Mouse (Mus musculus) adrenal gland, adult (tissue): Measurements from ENCODE around the gene Gpr62.

Source experiments
- DNase-seq, 2 experiments: peaks; one replicate each; pipeline ENCODE4 v3.0.0; 2022 to 2023; ENCODE audit warnings: low spot score in 1 of 2; ENCODE audit not compliant: inconsistent age in 2 of 2

Gene Gpr62

GRCm38 (mm10) chr9:106475046-106475445 is 9.3 kb upstream of the Gpr62 start:
- peak; percentile 46 to 57 for DNase-seq

DNA sequence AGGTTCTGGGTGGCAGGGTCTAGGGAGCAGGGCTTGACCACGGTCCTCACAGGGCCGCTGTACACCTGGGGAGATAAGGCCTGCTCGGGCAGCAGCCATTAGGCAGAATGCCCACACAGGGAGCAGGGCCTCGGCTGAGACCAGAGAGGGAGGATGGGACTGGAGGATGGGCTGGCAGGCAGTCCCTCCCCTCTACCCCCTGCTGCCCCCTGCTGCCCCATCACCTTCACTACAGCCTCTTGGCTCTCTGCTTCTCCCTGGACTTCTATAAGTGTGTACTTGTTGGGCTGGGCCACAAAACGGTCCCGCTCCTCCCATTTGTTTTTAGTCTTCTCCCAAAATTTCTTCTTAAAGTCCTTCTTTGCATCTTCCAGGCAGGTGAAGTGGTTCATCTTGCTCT is 8.7 kb upstream of the Gpr62 start:
- peak; percentile 78 to 91 for DNase-seq

DNA sequence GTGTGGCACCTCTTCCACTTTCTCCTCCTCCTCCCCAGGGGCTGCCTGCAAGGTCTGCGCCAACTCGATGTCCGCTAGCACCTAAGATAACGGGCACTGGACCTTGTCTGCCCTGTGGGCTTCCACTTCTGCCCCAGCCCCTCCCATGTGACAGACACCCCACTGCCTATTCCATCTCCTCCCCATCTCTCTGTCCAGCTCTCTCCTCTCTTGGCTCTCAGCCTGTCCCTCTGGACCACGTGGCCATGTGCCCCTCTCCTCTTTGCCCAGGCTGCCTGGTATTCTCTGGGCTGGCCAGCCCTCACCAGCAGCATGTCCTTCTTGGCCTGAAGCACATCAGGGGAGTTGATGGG is 8.0 kb upstream of the Gpr62 start:
- peak; percentile 34 to 52 for DNase-seq

DNA sequence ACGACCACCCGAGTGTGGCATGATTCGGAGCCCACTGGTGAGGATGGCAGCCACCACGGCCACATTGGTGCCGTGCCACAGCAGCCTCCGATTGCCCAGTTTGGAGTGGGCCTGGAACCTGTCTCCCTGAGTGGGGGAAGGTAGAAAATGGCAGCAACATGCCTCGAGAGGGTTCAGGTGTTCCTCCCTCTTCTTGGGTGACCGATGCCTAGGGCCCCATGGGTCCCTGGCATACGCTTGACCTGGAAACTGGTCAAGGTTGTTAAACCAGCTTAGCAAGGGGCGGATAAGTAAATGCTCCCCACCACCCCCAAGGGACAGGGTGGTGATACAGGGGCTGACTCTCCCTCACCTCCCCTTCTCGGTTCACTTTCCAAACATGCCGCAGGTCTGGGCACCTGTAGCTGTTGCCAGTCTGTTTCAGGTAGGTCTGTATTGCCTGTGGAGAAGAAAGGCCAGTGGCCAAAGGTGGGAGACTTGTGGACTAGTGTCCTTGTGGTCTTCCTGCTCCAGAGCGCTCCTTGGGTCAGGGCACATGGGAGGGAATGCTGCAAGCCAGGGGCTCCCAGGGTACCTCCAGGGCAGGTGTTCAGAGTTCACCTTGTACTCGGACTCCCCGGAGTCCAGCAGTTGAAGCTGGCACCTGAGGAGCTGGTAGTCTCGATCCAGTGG is 7.5 kb upstream of the Gpr62 start:
- DNase-seq, result peak in 1 of 2 experiments; percentile 39

DNA sequence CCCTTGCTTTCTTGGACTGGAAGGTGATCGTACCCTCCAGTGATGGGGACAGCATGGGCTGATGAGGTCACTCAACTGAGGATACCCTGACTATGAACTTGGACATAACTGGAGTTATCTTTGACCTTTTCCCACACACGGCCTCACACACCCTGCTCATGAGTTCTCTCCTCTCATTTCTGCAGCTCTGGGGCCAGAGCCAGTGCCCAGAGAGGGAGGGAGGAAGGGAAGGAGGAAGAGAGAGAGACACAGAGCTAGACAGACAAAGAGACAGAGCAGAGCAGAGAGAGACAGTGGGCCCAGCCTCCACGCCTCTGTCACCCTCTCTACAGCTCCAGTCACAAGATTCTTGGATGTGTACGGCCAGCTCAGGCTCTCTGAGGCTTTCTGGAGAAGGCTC is 6.6 kb upstream of the Gpr62 start:
- DNase-seq, result peak in 1 of 2 experiments; percentile 17

DNA sequence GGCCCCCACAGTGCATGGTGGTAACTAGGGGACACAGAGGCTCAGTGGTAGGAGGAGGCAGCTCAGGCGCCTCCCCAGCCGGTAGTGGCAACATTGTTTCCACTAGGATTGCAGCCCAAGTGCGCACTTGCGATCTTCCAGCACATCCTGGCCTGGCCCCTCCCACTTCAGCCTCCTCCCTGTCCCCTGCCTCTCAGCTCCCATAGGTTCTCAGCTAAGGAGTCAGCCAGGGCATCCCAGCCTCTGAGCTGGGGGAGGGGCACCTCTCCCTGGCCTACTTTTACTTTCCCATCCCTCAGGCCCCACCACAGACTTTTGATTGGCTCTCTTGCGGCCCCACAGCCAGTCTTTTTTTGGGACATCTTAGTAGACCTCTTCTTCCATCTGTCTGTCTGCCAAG is 6.2 kb upstream of the Gpr62 start:
- DNase-seq, result peak; percentile 71 to 73

GRCm38 (mm10) chr9:106470991-106471750 is 5.4 kb upstream of the Gpr62 start:
- peak; percentile 15 to 23 for DNase-seq

DNA sequence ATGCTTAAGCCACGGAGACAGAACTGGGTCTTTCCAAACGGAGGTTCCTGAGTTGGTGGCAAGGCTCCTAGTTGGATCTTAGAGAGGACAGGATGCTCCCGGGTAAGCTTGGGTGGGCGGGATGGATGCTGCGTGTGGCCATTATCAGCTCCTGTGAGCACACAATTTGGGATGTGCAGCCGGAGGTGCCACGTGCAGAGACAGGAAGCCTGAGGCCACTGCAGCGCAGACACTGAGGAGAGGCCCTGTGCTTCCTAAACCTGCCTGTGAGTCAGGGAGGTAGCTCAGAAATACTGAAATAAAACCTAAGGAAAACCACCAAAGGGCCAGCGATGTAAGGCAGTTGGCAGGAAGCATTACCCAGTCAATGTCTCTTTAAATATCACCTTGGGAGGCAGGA is 4.0 kb upstream of the Gpr62 start:
- peak in 1 of 2 experiments; percentile 3 for DNase-seq

DNA sequence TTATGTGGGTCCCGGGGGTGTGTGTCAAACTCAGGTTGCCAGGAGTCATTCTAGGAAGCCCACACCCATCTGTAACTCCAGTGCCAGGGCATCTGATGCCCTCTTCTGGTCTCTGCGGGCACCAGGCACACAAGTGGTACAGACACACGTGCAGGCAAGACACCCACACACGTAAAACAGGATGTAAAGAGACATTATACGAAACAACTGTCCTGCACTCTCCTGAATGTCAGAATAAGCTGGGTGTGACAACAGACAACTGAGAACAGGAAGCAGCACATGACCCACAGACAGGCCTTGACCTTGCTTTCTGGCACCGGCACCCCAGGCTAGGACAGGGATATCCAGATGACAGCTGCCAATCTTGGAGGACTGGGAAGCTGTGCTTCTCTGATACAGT is 3.6 kb upstream of the Gpr62 start:
- peak in 1 of 2 experiments; percentile 41 for DNase-seq

GRCm38 (mm10) chr9:106467746-106468145 is 2.0 kb upstream of the Gpr62 start:
- DNase-seq, result peak in 1 of 2 experiments; percentile 16

- DNase-seq, result no peak
These were observed 983 bp upstream of the Gpr62 start for GRCm38 (mm10) chr9:106466721-106467120.

DNA sequence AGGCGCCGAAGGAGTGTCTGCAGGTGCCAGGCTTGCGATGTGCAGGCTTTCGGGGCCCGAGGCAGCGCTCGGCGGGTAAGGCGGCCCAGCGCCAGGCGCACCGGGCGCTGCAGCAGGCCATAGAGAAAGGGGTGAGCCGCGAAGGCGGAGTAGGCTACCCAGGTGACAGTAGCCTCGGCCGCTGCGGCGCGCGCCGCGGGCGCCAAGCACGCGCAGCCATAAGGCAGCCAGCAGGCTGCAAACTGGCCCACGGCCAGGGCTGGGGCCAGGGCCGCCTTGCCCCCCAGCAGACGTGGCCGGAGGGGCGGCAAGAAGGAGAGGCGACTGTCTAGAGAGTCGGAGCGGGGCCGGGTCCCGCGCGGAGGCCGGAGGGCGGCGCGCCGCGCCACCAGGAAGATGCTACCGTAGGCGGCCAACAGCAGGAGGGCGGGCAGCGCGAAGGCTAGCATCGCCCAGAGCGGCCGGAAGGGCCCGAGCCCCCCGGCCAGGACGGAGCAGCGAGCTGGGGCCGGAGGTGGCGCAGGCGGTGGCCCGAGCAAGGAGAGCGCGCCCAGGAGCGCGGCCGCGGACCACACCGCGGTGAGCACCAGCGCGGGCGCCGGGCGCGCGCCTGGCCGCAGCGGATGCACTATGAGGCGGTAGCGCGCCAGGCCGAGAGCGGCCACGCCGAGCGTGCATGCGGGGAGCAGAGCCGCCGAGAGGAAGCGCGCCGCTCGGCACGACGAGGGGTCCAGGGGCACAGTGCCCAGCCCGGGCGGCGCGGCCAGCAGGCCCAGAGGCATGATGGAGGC is 792 bp downstream of the Gpr62 start:
- DNase-seq, result peak; percentile 56 to 76

DNA sequence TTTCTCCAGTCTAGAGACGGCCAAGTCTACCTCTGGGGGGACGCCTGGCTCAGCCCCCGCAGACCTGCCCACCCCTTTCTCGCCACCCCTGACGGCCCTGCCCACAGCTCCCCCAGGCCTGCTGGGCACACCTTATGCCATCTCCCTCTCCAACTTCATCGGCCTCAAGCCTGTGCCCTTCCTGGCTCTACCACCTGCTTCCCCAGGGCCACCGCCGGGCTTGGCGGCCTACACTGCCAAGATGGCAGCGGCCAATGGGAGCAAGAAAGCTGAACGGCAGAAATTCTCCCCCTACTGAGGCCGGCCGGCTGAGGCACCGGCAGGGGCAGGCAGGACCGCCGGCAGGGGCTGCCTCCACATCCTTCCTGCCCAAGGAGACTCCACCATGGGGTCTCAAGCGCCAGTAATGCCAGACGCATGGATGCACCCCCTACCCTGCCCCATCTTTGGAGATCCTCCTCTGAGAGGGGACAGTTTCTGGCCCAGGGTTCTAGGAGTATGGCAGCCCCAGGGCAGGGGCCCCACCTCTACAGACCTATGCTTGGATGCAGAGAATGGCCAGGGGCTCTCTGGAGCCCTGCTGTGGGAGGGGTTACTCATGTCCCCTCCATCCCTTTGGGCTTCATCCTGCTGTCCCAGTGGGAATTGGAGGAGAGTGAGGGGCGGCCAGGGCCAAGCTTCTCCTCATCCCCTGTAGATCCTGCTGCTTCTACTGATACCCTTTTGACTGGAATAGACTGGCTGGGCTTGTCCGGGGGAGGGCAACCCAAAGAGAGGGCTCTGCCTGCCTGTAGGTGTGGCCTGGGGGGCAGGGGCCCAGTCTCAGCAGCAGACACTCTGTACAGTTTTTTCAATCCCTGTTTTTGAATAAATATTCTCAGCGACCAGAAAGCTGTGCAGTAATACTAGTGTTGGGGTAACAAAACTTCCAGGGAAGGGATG is 2.3 kb downstream of the Gpr62 start:
- DNase-seq, result no peak

- no peak for DNase-seq
These were observed 3.3 kb downstream of the Gpr62 start for GRCm38 (mm10) chr9:106462430-106462800.

DNA sequence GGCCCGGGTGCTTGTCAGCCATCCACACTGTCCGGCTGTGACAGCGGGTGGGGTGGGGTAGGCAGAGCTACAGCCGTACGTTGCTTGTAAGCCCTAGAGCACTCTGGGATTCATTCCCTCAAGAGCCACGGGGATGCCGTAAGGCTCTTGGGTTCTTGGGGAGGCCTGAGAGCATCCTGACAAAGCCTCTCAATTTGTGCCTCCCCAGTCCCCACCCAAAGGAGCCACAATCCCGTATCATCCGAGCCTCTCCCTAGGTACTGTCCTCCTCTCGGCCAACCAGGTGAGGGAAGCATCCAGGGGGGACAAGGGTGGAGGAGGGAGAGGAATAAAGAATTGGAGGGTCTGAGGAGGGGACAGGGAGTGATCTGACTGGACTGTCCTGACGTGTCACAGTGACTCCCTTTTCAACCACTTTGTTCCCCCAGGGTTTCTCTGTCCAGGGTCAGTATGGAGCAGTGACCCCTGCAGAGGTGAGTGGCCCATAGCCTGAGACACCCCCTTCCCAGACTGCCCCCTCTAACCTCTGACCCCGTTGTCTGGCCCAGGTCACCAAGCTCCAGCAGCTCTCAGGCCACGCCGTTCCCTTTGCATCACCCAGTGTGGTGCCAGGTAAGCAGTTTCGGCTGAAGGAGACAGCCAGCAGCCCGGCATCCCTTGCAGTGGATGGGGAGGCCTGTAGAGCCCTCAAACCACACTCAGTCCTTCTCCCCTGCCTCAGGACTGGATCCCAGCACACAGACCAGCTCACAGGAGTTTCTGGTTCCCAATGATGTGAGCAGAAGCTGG is 3.9 kb downstream of the Gpr62 start:
- no peak for DNase-seq

- no peak for DNase-seq
These were observed 4.7 kb downstream of the Gpr62 start for GRCm38 (mm10) chr9:106461026-106461415.

DNA sequence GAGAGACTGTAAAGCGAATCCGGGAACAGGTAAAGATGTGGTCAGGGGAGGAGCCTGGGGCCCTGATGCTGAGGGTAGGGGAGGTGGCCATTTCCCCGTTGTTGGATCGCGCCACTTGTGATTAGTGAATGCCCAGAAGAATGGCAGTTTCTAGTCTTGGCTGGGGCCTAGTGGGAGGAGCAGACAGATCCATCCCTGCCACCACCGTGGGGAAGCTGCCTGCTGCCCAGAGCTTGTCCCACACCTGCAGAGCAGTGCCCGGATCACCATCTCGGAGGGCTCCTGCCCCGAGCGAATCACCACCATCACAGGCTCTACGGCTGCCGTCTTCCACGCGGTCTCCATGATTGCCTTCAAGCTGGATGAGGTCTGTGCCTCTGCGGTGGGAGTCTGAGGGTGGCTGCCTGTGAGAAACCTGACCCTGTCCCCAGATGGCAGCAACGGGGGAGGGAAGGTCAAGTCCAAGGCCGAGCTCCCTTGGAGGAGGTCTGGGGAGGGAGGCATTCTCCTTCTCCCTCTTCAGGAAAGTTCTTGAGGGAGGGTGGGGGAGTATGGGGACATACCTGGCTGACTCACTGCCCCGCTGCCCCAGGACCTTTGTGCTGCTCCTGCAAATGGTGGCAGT is 5.2 kb downstream of the Gpr62 start:
- DNase-seq, result no peak

- DNase-seq, result no peak
These were observed 5.8 kb downstream of the Gpr62 start for GRCm38 (mm10) chr9:106459946-106460345.

DNA sequence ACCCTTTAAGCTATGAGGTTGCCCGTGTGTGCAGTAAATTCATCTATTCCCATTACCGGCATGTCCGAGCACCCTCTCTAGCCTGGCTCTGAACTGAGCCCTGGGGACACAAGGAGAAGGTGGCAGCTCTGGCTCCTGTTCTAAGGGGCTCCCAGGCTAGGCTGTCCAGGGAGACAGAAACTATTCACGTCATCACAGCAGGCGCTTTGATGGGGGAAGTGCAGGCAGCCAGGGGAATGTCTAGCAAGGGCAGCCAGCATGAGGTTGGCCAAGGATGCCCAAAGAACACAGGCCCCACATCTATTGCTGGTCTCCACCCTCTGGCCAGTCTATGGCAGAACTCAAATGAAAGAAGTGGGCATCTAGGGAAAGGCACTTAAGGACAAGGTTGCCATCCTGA is 7.8 kb downstream of the Gpr62 start:
- DNase-seq, result no peak

GRCm38 (mm10) chr9:106457163-106457559 is 8.6 kb downstream of the Gpr62 start:
- no peak for DNase-seq
